Mouse (Mus musculus): ENCODE results near the gene Hexa. TPM values are rescaled to one million over a fixed set of nuclear protein-coding genes. Genes with fewer than 3 reads are reported as not detected.

Gene Hexa
- total RNA-seq, 4 experiments from 2014 or later: 47.1 to 108 (median 62.0) TPM

GRCm38 (mm10) chr9:59552610-59553009 lies 13.3 kb downstream of the Hexa start:
- no peak for DNase-seq (ENCODE audit: low spot score in 2 of 2)

DNA sequence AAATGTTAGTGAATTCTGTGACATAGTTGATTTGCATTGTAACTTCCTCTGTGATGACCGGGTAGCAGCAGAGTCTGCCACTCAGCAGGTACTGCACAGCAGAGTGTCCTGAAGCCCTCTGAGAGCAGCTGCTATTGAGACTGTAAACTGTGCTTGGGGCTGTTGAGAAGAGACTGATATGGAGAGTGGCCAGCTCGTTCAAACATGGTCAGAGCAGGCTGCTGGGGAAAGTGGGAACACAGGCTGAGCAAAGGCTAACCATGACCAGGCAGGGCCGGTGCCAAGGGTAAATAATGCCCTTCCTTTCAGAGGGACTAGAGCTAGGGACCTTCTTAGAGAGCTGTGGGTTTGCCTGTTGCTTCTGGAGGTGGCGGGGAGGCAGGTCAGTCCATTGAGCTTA lies 14.4 kb downstream of the Hexa start:
- DNase-seq (ENCODE audit: low spot score in 2 of 2): no peak

- no peak for DNase-seq (ENCODE audit: low spot score in 2 of 2)
These were observed 26.3 kb downstream of the Hexa start for GRCm38 (mm10) chr9:59565600-59565999.

- no peak for DNase-seq (ENCODE audit: low spot score in 2 of 2)
These were observed 27.8 kb downstream of the Hexa start for GRCm38 (mm10) chr9:59567111-59567510.

DNA sequence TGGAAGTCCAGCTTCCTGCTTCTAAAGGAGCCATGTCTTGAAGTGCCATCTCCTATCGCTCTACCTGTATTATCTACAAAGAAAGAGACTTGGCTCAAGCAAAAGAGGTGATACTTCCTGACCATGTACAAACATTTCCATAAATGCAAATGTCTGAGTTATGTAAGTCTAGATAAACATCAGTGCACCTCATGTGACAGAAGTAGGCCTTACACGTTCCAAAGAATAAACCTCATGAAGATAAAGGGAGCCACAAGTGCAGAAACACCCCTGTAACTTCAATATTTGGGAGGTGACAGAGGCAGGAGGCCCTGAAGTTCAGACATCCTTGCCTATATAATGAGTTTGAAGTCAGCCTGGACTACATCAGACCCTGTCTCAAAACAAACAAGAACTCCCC lies 32.5 kb downstream of the Hexa start:
- DNase-seq (ENCODE audit: low spot score in 2 of 2): no peak

GRCm38 (mm10) chr9:59577401-59577800 lies 38.1 kb downstream of the Hexa start:
- no peak for DNase-seq (ENCODE audit: low spot score in 2 of 2)

DNA sequence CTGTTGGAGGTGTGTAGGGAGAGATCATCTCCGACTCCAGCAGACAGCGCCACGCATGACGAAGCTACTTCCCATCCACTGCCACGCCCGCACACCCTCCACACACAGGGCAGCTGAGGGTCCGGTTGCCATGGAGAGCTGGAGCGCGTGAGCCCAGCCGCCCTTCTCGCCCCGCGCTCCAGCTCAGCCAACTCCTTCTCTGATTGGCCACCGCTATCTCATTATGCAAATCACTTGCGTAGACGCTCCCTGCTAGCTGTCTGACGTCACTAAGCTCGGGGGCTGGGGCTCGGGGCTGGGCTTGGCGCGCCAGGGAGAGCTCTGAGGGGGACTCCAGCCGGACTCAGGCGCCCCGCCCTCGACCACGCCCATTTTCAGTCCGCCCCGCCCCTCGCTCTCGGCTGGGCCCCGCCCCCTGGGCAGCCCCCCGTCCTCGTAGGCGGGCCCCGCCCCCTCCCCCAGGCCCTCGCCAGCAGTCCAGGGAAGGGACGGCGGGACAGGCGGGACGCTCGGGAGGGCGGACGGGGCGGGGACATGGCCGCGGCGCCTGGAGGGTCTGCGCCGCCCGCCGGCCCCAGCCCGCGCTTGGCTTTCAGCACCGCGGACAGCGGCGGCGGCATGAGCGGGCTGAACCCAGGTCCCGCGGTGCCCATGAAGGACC lies 38.6 kb downstream of the Hexa start, which contains the start of gene Celf6:
Gene Celf6, plus strand, starts transcription at position 74 of the 661 bp plus-strand sequence.
- peak; percentile 75 to 94 for DNase-seq (ENCODE audit: low spot score in 2 of 2)

GRCm38 (mm10) chr9:59578505-59578867 lies 39.1 kb downstream of the Hexa start:
- no peak for DNase-seq (ENCODE audit: low spot score in 2 of 2)

- DNase-seq (ENCODE audit: low spot score in 2 of 2): peak in 1 of 2 experiments; percentile 67
These were observed 45.5 kb downstream of the Hexa start for GRCm38 (mm10) chr9:59584871-59585308.

GRCm38 (mm10) chr9:59588252-59588651 lies 48.9 kb downstream of the Hexa start:
- peak in 1 of 2 experiments; percentile 41 for DNase-seq (ENCODE audit: low spot score in 2 of 2)

DNA sequence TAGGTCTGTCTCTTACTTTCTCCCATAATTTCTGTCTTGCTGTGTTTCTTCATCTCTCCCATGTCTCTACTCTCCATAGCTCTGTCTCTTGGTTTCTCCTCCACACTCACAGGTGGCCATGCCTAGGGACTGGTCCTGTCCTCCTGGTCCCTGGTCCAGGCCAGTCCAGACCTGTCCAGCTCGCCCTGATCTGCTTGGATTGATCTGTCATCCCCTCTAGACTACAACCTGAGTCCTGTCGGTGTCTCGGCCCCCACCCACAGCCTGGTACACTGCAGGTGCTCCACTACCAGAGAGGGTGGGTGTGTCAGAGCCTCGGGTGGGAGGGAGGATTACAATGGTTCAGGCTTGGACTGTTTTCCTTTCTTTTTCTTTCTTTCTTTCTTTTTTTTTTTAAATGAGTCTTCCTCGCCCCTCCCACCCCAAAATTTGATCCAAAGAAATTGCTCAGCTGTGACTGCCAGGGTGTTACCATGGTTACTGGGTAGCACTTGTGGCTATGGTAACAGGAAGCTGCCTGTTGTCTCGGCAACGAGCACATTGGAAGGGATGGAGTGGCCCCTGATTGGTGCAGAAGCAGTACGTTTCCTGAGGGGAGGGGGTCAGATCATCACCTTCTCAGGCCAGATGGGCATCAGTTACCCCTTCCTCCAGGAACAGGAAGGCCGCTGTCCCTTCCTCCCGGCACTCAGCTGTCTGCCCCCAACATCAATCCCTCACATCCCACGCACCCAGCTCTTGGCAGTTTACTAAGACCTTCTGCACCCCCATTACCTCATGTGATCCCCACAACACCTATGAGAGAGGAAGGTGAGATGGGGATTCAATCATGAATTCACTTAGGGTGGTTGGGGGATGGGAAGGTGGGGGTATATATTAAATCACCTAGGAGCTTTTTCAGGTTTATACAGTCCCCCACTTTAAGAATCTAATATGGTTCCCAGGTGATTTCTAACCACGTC lies 49.7 kb downstream of the Hexa start:
- peak in 1 of 2 experiments; percentile 92 for DNase-seq (ENCODE audit: low spot score in 2 of 2)

- DNase-seq (ENCODE audit: low spot score in 2 of 2): peak in 1 of 2 experiments; percentile 80
These were observed 50.5 kb downstream of the Hexa start for GRCm38 (mm10) chr9:59589703-59590439.

GRCm38 (mm10) chr9:59601661-59602060 lies 62.3 kb downstream of the Hexa start:
- no peak for DNase-seq (ENCODE audit: low spot score in 2 of 2)

DNA sequence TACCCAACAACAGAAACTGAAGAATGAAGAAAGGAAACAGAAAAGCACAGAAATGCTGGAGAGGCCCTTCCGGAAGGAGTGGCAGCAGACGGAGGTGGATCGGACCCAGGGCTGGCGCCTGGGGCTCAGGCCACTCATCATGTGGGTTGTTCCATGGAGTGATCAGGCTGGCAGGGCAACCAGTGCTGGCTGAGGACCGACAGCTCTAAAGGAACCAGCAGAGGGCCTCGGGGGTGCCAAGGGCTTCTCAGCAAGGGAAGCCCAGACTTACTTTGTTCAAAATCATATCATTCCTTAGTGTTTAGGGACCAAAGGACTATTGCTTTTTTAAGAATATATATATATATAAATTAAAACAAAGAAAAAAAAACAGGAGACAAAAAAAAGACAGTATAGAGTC lies 66.6 kb downstream of the Hexa start:
- DNase-seq (ENCODE audit: low spot score in 2 of 2): no peak

DNA sequence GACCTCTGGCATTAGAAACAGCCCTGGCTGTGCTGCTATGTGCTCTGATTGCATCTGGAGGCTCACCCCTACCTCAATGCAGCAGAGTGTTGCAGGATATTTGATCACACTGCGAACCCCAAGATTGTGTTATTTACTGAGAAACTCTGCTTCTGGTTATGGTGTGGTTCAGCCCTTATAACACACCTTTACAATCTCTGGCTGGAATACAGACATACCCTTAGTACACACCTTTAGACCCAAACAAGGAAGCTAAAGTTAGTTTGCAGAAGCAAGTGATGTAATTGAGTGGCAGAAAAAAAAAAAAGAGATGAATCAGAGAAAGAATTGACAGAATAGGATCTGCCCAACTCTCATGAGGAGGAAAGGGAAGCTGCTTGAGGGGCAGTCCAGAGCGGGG lies 71.6 kb downstream of the Hexa start:
- DNase-seq (ENCODE audit: low spot score in 2 of 2): no peak

Other genes with a start within 250 kb of the Hexa start
- gene Adpgk, start 248.0 kb upstream of the Hexa start, total RNA-seq (2022): 10 to 100 TPM; 13.6 to 16.4 (median 14.4) TPM
- 10 to 100 TPM; 42.5 to 46.1 (median 43.1) TPM for gene Bbs4, start 186.0 kb upstream of the Hexa start, total RNA-seq (2022)
- 100 to 1,000 TPM; 101 to 107 (median 103) TPM for gene Arih1, start 52.9 kb upstream of the Hexa start, total RNA-seq (2022)
- gene Tmem202, start 307 bp downstream of the Hexa start, total RNA-seq (2022): 1 to 10 TPM; 2.5 to 4.5 (median 4.0) TPM
- gene Celf6, start 38.4 kb downstream of the Hexa start, total RNA-seq (2022): 10 to 100 TPM; 22.3 to 29.6 (median 26.5) TPM
- 100 to 1,000 TPM; 126 to 142 (median 130) TPM for gene Parp6, start 77.7 kb downstream of the Hexa start, total RNA-seq (2022)
- gene Pkm, start 116.8 kb downstream of the Hexa start, total RNA-seq (2022): 1,000 to 10,000 TPM; 1,371 to 1,512 (median 1,415) TPM
- gene Gramd2, start 140.6 kb downstream of the Hexa start, total RNA-seq (2022): 10 to 100 TPM in 3 of 4 experiments, 1 to 10 TPM in 1; 8.1 to 14.0 (median 10.7) TPM
- gene Senp8, start 211.2 kb downstream of the Hexa start, total RNA-seq (2022): 1 to 10 TPM; 7.7 to 9.4 (median 7.8) TPM
- gene Myo9a, start 211.4 kb downstream of the Hexa start, total RNA-seq (2022): 10 to 100 TPM; 66.3 to 92.0 (median 74.4) TPM